Mouse (Mus musculus): Measurements from ENCODE around the gene Cmtm4.

DNA sequence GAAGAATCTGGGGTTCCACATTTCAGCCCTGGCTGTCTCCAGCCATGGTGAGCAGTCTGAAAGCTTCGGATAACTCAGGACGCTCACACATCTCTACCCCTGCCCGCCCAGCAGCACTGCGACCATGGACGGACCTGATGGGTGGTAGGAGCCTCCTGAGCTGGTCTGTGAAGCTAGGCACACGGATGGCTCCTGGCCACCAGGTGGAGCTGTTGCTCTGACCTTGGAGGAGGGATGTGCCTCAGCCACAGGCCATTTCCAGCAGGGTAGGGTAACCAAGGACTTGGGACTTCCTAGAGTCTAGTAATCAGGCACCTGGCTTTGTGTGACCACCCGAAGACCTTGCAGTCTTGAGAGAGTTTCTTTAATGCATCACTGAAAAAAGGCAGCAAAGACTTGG is 51.6 kb downstream of the Cmtm4 start:
- TF ChIP-seq POLR2A (IDR thresholded peaks at IDR 0.05; ENCODE audit: low read depth, low read length) = no peak
- peak; percentile 91 for TF ChIP-seq CTCF (IDR thresholded peaks at IDR 0.05; ENCODE audit: extremely low read depth, insufficient read length, insufficient replicate concordance, low read depth, low read length)
